Mouse (Mus musculus) thymus, adult 2 months (tissue): ENCODE measurements at regions not wholly inside any gene's neighbourhood (a gene's known extent, or its start where the extent isn't known, plus 50 kb on each side); places are given as distances from the start of the nearest gene placed in this dataset.

ENCODE experiments used
- CTCF ChIP-seq: fragments of 200-500 bp; IDR thresholded peaks from 2 replicates; pipeline ENCODE4 v1.5.1; 2012; ENCODE audit warnings: mild to moderate bottlenecking, control low read depth, low read length, moderate library complexity, borderline replicate concordance; ENCODE audit not compliant: control insufficient read depth, poor library complexity, insufficient read depth; ENCODE audit errors: extremely low read depth
- POLR2A ChIP-seq: fragments of 200-500 bp; IDR thresholded peaks from 2 replicates; pipeline ENCODE4 v1.6.1; 2012; ENCODE audit warnings: mild to moderate bottlenecking, low read length, control low read depth, moderate library complexity; ENCODE audit not compliant: control insufficient read depth, poor library complexity, insufficient read depth; ENCODE audit errors: extremely low read depth

DNA sequence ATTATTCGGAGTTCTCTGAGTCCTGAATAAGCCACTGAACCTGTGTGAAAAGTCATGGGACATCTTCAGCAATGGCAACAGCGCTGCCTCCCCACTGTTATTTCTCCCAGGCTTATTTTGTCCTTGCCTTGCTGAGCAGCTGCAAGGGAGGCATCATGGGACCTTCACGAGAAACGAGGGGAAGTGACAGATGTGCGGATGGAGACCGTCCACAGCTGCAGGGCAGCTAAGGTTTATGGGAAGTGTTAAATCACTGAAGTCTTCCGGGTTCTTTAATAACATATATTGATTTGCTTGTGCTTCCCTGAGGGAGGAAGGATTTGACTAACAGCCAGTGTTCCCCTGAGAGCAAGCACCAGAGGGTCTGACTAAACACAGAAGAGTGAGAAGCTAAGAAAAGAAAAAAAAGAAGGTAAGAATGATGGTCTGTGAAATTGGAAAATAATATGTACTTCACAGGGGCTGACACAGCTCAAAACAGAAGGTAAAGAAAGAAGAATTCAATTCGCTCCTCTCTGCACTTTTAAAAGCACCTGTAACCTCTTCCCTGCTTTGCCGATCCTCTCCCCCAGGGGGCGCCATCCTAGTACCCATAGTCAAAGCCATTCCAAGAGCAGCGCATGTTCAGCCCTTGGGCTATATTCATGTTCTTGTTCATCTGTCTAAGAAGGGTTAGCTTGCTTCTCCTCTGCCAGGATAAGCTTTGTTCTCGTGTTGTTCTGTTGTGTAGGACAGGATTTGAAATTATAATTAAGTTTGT lies 92.2 kb downstream of the Fam114a2 start:
- TF ChIP-seq POLR2A (no peak), CTCF (no peak)
